Mouse (Mus musculus) cerebellum, adult 2 months (tissue): ENCODE measurements around the gene Arhgap30. TPM values are rescaled to one million over a fixed set of nuclear protein-coding genes. Genes with fewer than 3 reads are reported as not detected.

Source experiments
- DNase-seq, 2 experiments: peaks; one replicate each; pipeline ENCODE4 v3.0.0; 2021
- H3K27ac ChIP-seq: fragments of 200-500 bp; 2 replicates; pipeline ENCODE4 v1.5.1; 2012; ENCODE audit warnings: low read length, control low read depth, inconsistent platforms; ENCODE audit not compliant: insufficient read depth
- H3K27me3 ChIP-seq: fragments of 200-500 bp; 2 replicates; pipeline ENCODE4 v1.6.1; 2012; ENCODE audit warnings: inconsistent platforms, mild to moderate bottlenecking, low read length, moderate library complexity; ENCODE audit not compliant: control insufficient read depth, insufficient read depth
- H3K4me1 ChIP-seq: fragments of 200-500 bp; 2 replicates; pipeline ENCODE4 v1.6.1; 2011; ENCODE audit warnings: low read length; ENCODE audit not compliant: control insufficient read depth, insufficient read depth
- H3K4me3 ChIP-seq: fragments of 200-500 bp; replicated peaks from 2 replicates; pipeline ENCODE3; 2011; ENCODE audit warnings: mild to moderate bottlenecking, low read depth, low read length, control low read depth; ENCODE audit not compliant: insufficient read depth
- CTCF ChIP-seq: fragments of 200-500 bp; IDR thresholded peaks from 2 replicates; pipeline ENCODE4 v1.5.1; 2011; ENCODE audit warnings: low read depth, mild to moderate bottlenecking, control low read depth, low read length, moderate library complexity, borderline replicate concordance; ENCODE audit not compliant: insufficient read depth
- POLR2A ChIP-seq: fragments of 200-500 bp; IDR thresholded peaks from 2 replicates; pipeline ENCODE4 v1.6.1; 2011; ENCODE audit warnings: low read length, control low read depth, borderline replicate concordance; ENCODE audit not compliant: insufficient read depth
- WGBS: fragments of 180-500 bp; shearing (Covaris S2); methylation state at CpG from one replicate; pipeline ENCODE4 v1.1.7; 2018; 5-methylcytosine and 5-hydroxymethylcytosine counted together
- polyA plus RNA-seq: library from polyadenylated mRNA; depleted of rRNA; stranded (reverse); fragments of >200 nt; gene quantifications from 2 replicates; pipeline ENCODE4 v1.2.3, GENCODE M21; 2012

The Arhgap30 gene
- polyA plus RNA-seq, 1 experiment: 0.65 TPM

DNA sequence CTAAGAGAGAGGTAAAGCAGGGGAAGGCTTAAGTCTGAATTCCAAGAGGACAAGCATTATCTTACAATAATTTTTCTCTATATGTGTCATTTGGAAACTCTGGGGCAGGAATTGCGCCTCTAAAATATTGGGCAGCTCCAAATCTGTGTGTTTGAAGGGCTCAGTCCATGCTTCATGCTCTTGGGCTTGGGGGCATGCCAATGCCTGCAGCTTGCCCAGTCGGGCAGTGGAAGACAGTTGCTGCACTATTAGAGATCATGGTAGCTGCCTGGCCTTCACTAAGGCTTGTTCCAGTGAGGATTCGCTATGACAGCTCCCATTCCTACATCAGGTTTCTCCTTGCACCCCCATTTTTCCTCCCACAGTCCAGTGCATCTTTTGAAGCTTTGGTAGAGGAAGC, 40.1 kb upstream of the Arhgap30 start:
- Histone ChIP-seq H3K27me3 (no peaks in the 10 kb centered on the region), H3K4me3 (no peak overlapping the region), H3K27ac (no peak overlapping the region), H3K4me1 (peaks cover 8% of the 10 kb centered on the region)
- TF ChIP-seq CTCF: no peak
- no peak for TF ChIP-seq POLR2A
- 17% methylated on average over 3 of the region's 3 CpGs for WGBS
- peak; percentile 34 to 42 for DNase-seq

DNA sequence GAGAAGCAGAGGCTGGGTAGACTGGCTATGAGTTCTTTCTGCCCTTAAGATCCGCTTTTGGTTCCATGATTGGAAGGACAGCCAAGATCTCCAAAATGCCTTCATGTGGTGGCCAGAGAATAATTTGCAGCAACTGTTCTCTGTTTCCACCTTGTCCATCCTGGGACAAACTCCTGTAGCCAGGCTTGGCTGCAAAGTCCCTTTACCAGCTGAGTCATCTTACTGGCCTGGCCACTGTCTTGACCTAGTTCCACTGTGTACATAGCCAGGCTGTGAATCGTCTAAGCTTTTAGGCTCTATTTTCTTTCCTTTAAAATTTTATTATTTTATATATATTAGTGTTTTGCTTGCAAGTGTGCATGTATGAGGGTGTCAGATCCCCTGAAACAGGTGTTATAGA, 39.5 kb upstream of the Arhgap30 start:
- TF ChIP-seq POLR2A: no peak
- no peak for TF ChIP-seq CTCF
- Histone ChIP-seq H3K27me3 (no peaks in the 10 kb centered on the region), H3K4me3 (no peak overlapping the region), H3K27ac (no peak overlapping the region), H3K4me1 (peaks cover 8% of the 10 kb centered on the region)
- no peak for DNase-seq
- WGBS: 27% methylated on average over 2 of the region's 2 CpGs

DNA sequence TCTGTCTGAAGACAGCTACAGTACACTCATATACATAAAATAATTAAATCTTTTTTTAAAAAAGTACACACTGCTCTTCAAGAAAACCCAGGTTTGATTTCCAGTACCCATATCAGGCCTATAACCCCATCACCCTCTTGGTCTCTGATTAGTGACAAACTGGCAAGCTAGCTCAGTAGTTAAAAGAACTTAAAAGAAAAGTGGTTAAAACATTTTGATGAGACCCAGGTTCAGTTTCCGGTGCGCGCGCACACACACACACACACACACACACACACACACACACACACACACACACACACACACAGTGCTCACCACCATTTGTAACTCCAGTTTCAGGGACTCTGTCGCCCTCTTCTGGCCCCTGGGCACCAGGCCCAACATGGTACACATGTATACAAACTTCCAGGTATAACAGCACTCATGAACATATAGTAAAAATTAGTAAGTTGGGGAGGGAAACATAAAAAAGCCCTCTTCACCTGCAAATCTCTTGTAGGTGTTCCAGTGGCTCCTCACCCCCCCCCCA, 32.9 kb upstream of the Arhgap30 start:
- Histone ChIP-seq H3K27me3 (no peaks in the 10 kb centered on the region), H3K4me1 (peaks cover 6% of the 10 kb centered on the region; the same call in 1 of the 2 replicates), H3K4me3 (no peak overlapping the region), H3K27ac (no peak overlapping the region)
- no peak for DNase-seq
- peak; percentile 54; the same call in 1 of the 2 replicates for TF ChIP-seq CTCF
- no peak for TF ChIP-seq POLR2A
- 73% methylated on average over 5 of the region's 5 CpGs for WGBS

DNA sequence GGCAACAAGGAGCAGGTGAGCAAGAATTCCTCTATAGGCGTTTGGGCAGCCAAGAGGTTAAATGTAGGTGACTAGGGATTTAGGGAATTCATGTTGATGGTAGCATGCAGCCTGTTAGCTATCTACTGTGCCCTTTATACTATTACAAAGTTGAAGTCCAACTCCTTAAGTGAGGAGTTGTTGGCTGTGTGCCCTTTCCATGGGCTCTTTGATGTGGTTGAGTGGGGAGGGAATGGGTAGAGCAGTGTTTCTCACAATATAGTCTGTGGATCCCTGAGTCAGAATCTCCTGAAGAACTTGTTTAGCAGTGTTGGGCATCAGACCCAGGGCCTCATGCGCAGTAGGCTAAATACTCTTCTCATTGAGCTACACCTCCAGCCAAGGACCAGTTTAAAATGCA, 31.9 kb upstream of the Arhgap30 start:
- Histone ChIP-seq H3K27me3 (no peaks in the 10 kb centered on the region), H3K4me3 (no peak overlapping the region), H3K4me1 (peaks cover 10% of the 10 kb centered on the region; the same call in 1 of the 2 replicates), H3K27ac (no peak overlapping the region)
- TF ChIP-seq CTCF (no peak), POLR2A (no peak)
- DNase-seq: no peak
- 89% methylated on average over 2 of the region's 2 CpGs for WGBS

DNA sequence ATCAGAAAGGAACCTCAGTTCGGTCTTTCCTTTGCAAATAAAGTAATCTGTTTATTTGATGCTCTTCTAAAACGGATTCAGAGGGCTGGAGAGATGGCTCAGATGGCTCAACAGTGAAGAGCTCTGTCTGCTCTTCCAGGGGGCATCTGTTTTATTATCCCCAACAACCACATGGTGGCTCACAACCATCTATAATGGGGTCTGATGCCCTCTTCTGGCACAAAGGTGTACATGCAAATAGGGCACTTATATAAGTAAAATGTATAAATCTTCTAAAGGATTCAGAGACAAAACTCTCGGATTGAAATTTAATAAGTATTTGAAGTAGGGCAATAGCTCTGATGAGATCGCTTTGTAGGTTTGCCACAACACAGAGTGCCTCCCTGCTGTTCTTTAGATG, 30.3 kb upstream of the Arhgap30 start:
- TF ChIP-seq CTCF (peak; percentile 42; the same call in 1 of the 2 replicates), POLR2A (no peak)
- H3K4me3 ChIP-seq: no peak overlapping the region
- DNase-seq: peak in 1 of 2 experiments; percentile 47
- 54% methylated on average over 4 of the region's 4 CpGs for WGBS
- H3K27ac ChIP-seq: no peak overlapping the region
- H3K27me3 ChIP-seq: no peaks in the 10 kb centered on the region
- H3K4me1 ChIP-seq: peaks cover 12% of the 10 kb centered on the region; the same call in 1 of the 2 replicates

DNA sequence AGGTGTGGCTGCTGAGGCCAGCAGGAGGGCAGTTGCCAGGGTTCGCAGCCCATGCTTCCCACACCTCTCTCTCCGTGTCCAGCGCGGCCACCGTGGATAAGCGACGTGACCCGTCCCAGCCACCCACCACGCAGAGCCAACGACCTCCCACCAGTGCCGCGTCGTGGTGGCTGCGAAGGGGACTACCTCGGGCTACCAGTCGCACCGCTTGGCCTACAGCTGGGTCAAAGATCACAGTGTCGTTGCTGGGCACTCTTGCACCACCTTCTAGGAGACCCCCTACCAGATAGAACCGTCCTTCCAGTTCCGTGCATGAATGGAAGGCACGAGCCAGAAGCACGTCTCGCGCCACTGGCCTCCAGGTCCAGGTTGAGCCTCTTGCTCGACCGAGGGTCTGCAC, 28.5 kb upstream of the Arhgap30 start:
- no peaks in the 10 kb centered on the region for H3K27me3 ChIP-seq
- peaks cover 12% of the 10 kb centered on the region; the same call in 1 of the 2 replicates for H3K4me1 ChIP-seq
- peak overlapping the region; percentile 82 for H3K4me3 ChIP-seq
- TF ChIP-seq POLR2A: no peak
- no peak for TF ChIP-seq CTCF
- WGBS: 5% methylated on average over 26 of the region's 26 CpGs
- H3K27ac ChIP-seq: peak overlapping the region; percentile 81
- peak in 1 of 2 experiments; percentile 34 for DNase-seq

DNA sequence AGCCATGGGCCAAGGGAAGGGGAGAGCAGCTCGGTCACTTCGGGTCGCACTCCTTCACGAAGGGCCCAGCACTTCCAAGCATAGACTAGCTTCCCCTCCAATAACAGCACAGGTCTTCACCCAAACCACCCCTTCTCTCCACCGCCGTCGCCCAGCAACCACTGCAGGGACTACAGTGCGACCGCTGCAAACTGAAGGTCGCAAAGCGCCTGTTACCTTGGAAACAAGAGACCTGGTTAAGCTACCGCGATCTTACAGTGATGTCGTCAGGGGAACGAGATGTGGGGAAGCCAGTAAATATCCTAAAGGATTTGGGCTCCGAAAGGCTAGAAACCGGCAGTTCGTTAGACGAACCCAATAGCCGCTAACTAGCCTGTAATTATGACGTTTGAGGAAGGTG, 28.1 kb upstream of the Arhgap30 start, which contains the start of gene Klhdc9:
Gene Klhdc9 (minus strand): TSS at position 143 of the 400 bp plus-strand sequence.
- Histone ChIP-seq H3K4me3 (peak within 1 kb of the TSS; percentile 82), H3K27ac (peak within 1 kb of the TSS; percentile 81), H3K4me1 (peaks cover 12% of the 10 kb centered on the region; the same call in 1 of the 2 replicates), H3K27me3 (no peaks in the 10 kb centered on the region)
- 1% methylated on average over 21 of the region's 21 CpGs for WGBS
- TF ChIP-seq POLR2A (peak; percentile 78; the same call in 1 of the 2 replicates), CTCF (no peak)
- DNase-seq: peak; percentile 81 to 86

DNA sequence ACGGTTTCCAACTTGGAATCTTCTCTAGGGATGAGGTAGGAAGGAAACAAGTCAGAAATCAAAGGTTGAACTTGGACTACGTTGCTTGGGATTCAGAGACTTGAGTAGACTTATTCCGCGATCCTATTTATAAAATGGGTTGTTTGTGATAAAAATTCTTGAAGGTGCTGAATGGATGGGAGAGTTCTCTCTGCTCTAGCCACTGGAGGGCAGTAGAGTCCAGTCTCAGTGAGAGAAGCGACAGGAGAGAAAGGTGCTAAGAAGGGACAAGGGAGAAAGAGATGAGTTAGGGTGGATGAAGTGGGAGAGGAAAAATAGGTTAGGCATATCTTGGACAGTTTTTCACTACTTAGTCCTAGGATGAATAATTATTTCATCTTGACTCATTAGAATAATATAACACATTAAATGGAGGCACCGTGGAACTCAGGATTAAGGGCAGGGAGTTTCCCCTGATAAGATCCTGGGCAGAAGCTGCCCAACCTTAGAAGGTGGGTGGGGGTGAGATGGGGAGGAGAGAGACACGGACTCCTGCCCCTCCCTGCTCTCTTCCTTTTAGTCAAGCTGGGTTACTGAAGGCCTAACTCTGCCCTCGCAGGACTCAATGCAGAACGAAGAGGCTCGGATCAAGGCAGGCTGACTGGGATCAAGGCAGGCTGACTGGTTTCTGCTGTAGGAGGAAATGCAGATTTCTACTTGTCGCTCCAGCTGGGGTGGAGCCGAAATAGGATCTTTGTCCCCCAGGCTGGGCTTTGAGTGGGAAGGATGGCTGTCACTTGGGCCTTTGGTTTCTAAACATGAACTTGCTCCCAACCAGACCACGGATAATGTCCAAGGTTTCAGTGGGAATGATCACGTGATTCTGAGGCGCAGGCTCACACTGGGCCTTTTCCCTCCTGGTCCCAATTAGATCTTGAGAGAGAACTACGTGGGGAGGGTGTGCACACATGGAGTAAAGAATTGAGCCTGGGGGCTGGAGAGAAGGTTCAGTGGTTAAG, 27.3 kb upstream of the Arhgap30 start:
- WGBS: 23% methylated on average over 16 of the region's 16 CpGs
- peak overlapping the region; percentile 82 for H3K4me3 ChIP-seq
- no peaks in the 10 kb centered on the region for H3K27me3 ChIP-seq
- DNase-seq: peak; percentile 77 to 83
- peaks cover 12% of the 10 kb centered on the region; the same call in 1 of the 2 replicates for H3K4me1 ChIP-seq
- TF ChIP-seq CTCF: peak; percentile 89
- peak; percentile 14; the same call in 1 of the 2 replicates for TF ChIP-seq POLR2A
- H3K27ac ChIP-seq: peak overlapping the region; percentile 81
